Mouse (Mus musculus) left cerebral cortex, postnatal 4 days (tissue): ENCODE measurements around the gene Stard9. TPM values are rescaled to one million over a fixed set of nuclear protein-coding genes. Genes with fewer than 3 reads are reported as not detected.

Experiments
- DNase-seq: peaks from one replicate; pipeline ENCODE4 v3.0.0-alpha.2; 2022
- intact Hi-C: fragments of 180-260 bp; cut with DNase I; formaldehyde crosslinking; loops from one replicate; pipeline ENCODE4 v1.15.1; 2025
- total RNA-seq, 2 experiments: library from RNA; stranded (reverse); gene quantifications; 2 replicates each; pipeline ENCODE4 v1.2.3; 2021

Stard9 gene
- total RNA-seq, 2 experiments from 2014 or later: 13.7 to 15.6 TPM

GRCm38 (mm10) chr2:120721911-120722310 lies 93.0 kb downstream of the Stard9 start:
- DNase-seq: no peak
- intact Hi-C loops: no loop called here

GRCm38 (mm10) chr2:120722491-120722890 lies 93.6 kb downstream of the Stard9 start:
- no peak for DNase-seq
- intact Hi-C loops: no loop called here

- DNase-seq: no peak
- intact Hi-C loops: no loop called here
These were observed 94.7 kb downstream of the Stard9 start for GRCm38 (mm10) chr2:120723621-120724020.

GRCm38 (mm10) chr2:120724176-120724575 lies 95.3 kb downstream of the Stard9 start:
- intact Hi-C loops: no loop called here
- no peak for DNase-seq

- intact Hi-C loops: no loop called here
These were observed 101.1 kb downstream of the Stard9 start for GRCm38 (mm10) chr2:120729775-120730585.

GRCm38 (mm10) chr2:120730639-120731166 lies 101.8 kb downstream of the Stard9 start:
- peak; percentile 33 for DNase-seq
- intact Hi-C loops: no loop called here

More at GRCm38 (mm10) chr2:120729775-120730585, 101.1 kb downstream of the Stard9 start:
- DNase-seq: peak; percentile 18

- intact Hi-C loops: no loop called here
- DNase-seq: peak; percentile 96
These were observed 102.4 kb downstream of the Stard9 start for GRCm38 (mm10) chr2:120731167-120731862.

- intact Hi-C loops: no loop called here
- no peak for DNase-seq
These were observed 103.1 kb downstream of the Stard9 start for GRCm38 (mm10) chr2:120731877-120732530.

- DNase-seq: no peak
- intact Hi-C loops: no loop called here
These were observed 116.6 kb downstream of the Stard9 start for GRCm38 (mm10) chr2:120745496-120745895.

- intact Hi-C loops: no loop called here
- DNase-seq: no peak
These were observed 119.1 kb downstream of the Stard9 start for GRCm38 (mm10) chr2:120748041-120748440.

- no peak for DNase-seq
- intact Hi-C loops: no loop called here
These were observed 133.0 kb downstream of the Stard9 start for GRCm38 (mm10) chr2:120761922-120762321.

GRCm38 (mm10) chr2:120770265-120770935 lies 141.5 kb downstream of the Stard9 start:
- intact Hi-C loops: no loop called here
- DNase-seq: no peak

Other genes starting within 250 kb of the Stard9 start
- 1 to 10 TPM; 8.3 to 8.9 TPM for gene Ganc, start 225.2 kb upstream of the Stard9 start, total RNA-seq
- 10 to 100 TPM; 29.8 to 33.1 TPM for gene Tmem87a, start 225.0 kb upstream of the Stard9 start, total RNA-seq
- gene Capn3, start 173.1 kb upstream of the Stard9 start, total RNA-seq: 1 to 10 TPM; 1.6 to 2.7 TPM
- 10 to 100 TPM; 81.7 to 84.5 TPM for gene Zfp106, start 65.3 kb upstream of the Stard9 start, total RNA-seq
- 10 to 100 TPM; 19.8 to 20.0 TPM for gene Snap23, start 61.5 kb upstream of the Stard9 start, total RNA-seq
- 10 to 100 TPM; 14.3 to 15.6 TPM for gene Haus2, start 19.7 kb upstream of the Stard9 start, total RNA-seq
- gene Lrrc57, start 19.6 kb upstream of the Stard9 start, total RNA-seq: 10 to 100 TPM; 16.5 to 17.9 TPM
- gene Cdan1, start 221.0 kb downstream of the Stard9 start, total RNA-seq: 10 to 100 TPM; 27.6 to 29.0 TPM
- gene Ttbk2, start 221.5 kb downstream of the Stard9 start, total RNA-seq: 10 to 100 TPM; 70.1 to 70.8 TPM